Mouse (Mus musculus) midbrain, embryonic 12.5 days (tissue): ENCODE measurements around the gene Ntrk3. TPM values are rescaled to one million over a fixed set of nuclear protein-coding genes. Genes with fewer than 3 reads are reported as not detected.

Experiments used
- ATAC-seq: fragments of 200-750 bp; cut with Nextera tagmentation; 2 replicates; pipeline ENCODE4 v1.8.0; 2017; ENCODE audit warnings: low read depth, moderate TSS enrichment, moderate library complexity; ENCODE audit not compliant: low FRiP score
- H3K27ac ChIP-seq: fragments of 300-500 bp; sonication (generic); replicated peaks from 2 replicates; pipeline ENCODE4 v1.5.1; 2016; ENCODE audit warnings: mild to moderate bottlenecking
- H3K27me3 ChIP-seq: fragments of 300-500 bp; sonication (generic); 2 replicates; pipeline ENCODE4 v1.6.1; 2016; ENCODE audit warnings: mild to moderate bottlenecking
- H3K36me3 ChIP-seq: fragments of 300-500 bp; sonication (generic); 2 replicates; pipeline ENCODE4 v1.6.1; 2016
- H3K4me1 ChIP-seq: fragments of 300-500 bp; sonication (generic); 2 replicates; pipeline ENCODE4 v1.6.1; 2016
- H3K4me2 ChIP-seq: fragments of 300-500 bp; sonication (generic); replicated peaks from 2 replicates; pipeline ENCODE4 v1.6.1; 2016; ENCODE audit warnings: mild to moderate bottlenecking, moderate library complexity
- H3K4me3 ChIP-seq: fragments of 300-500 bp; sonication (generic); 2 replicates; pipeline ENCODE4 v1.5.1; 2016; ENCODE audit warnings: mild to moderate bottlenecking
- H3K9ac ChIP-seq: fragments of 300-500 bp; sonication (generic); replicated peaks from 2 replicates; pipeline ENCODE4 v1.6.1; 2016; ENCODE audit warnings: mild to moderate bottlenecking, moderate library complexity
- H3K9me3 ChIP-seq: fragments of 300-500 bp; sonication (generic); 2 replicates; pipeline ENCODE4 v1.6.1; 2016; ENCODE audit warnings: mild to moderate bottlenecking
- WGBS: fragments of 180-500 bp; shearing (Covaris S2); methylation state at CpG from one replicate; pipeline ENCODE4 v1.1.7; 2016; 5-methylcytosine and 5-hydroxymethylcytosine counted together
- polyA plus RNA-seq: library from polyadenylated mRNA; unstranded; fragments of >200 nt; fragmentation: Nextera tagmentation; extraction: Ambion mirVana; gene quantifications from 2 replicates; pipeline ENCODE4 v1.2.1, GENCODE M21; 2016

Ntrk3 gene
- polyA plus RNA-seq = 7.4 and 9.3 TPM in 2 replicates

DNA sequence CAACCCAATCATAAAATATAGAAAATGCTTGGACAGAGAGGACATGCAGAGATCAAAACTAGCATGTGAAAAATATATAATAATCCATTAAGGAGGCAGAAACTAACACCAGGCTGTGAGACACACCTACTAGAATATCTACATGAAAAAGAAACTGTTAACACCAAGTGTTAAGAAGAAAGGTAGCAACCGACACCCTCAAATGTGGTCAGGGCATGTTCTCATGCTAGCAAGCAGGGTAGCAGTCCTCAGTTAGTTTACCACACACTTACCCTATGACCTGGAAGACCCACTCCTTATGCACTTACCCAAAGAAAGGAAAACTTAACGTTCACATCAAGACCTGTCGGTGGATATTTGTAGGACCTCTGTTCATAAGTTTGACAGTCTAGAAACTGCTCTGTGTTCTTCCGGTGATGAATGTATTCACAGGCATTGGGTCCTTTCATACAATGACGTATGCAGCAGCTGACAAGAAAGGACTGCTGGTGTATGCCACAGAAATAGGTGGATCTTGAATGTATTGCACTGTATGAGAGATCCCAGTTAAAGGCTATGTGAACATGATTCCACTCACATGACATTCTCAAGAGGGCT lies at the start of gene Ntrk3:
Gene Ntrk3 (minus strand): TSS at position 399 of the 597 bp plus-strand sequence.
- ATAC-seq = no peak
- no peak within 1 kb of the TSS for H3K4me2 ChIP-seq

DNA sequence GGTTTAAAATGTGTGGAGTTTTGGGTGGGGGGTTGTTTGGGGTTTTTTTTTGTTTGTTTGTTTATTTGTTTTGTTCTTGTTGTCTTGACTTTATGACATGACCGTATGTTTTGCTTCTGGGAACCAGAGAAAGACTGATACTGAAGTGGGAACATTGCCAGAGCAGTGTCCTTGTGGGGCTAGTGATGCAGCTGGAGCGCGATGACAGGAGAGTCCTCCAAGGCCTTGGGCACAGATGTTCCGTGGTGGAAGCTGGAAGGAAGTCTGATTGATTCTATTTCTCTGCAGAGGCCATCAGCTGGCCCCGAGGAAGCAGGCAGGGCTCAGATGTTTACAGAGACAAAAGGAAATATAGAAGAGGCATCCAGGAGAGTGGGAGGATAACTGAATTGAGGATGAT lies 48.1 kb upstream of the Ntrk3 start:
- Histone ChIP-seq H3K27ac (no peak overlapping the region), H3K4me2 (no peak overlapping the region), H3K9me3 (no peaks in the 10 kb centered on the region), H3K27me3 (no peaks in the 10 kb centered on the region), H3K4me3 (no peak overlapping the region), H3K36me3 (peaks cover 36% of the 10 kb centered on the region), H3K4me1 (peaks cover 14% of the 10 kb centered on the region), H3K9ac (no peak overlapping the region)
- WGBS = 75% methylated on average over 5 of the region's 5 CpGs
- no peak for ATAC-seq

More for the DNA sequence above, at the start of gene Ntrk3:
- Histone ChIP-seq H3K4me3 (no peak within 1 kb of the TSS), H3K27me3 (no peaks in the 10 kb centered on the region), H3K36me3 (no peaks in the 10 kb centered on the region), H3K9ac (no peak within 1 kb of the TSS), H3K9me3 (no peaks in the 10 kb centered on the region), H3K27ac (no peak within 1 kb of the TSS), H3K4me1 (no peaks in the 10 kb centered on the region)
- WGBS = 89% methylated on average over 5 of the region's 5 CpGs

DNA sequence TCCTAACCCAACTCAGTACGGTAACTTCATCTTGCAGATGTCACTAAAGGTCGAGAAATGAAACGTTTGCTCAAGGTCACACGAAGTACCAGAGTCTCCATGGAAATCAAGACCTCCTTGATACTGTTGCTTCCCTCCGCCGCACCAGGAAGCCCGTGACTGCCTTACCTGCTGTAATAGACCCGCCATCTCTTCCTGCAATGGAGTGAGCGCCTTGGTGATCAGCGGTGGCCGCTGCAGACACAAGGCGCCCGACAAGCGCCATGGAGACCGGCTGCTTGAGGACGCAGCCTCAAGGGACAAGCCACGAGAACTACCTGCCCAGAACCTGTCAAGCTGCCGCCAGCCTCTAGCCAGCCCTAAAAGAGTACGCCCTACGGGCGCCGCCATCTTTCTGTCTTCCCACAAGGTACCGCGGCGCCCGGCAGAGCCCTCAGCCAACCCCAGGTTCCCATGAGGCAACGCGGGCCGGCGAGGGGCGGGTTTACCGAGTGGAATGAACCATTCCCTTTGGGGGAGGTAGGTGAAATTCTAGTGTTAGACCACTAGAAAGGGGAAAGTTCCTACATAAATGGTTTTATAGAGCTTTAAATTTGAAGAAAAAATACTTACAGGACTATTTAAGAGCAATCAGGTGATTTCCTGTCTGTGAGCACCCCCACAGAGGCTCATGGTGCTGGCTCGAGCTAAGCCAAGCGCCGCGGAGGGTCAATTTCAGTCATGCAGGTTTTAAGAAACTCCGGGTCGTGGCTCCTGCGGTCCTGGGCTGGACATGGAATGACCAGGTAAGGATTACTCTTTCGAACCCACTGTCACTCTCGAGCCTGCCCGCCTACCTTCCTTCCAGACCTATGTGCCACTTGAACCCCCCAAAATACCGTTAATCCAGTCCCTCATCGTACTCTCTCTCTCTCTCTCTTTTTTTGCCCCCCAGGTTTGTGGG lies 45.1 kb upstream of the Ntrk3 start, which contains the start of the genes Mrps11 and Mrpl46:
Gene Mrps11 (plus strand): TSS at position 481 of the 943 bp plus-strand sequence.
Gene Mrpl46 (minus strand): TSS at position 893 of the 943 bp plus-strand sequence.
- H3K9me3 ChIP-seq = no peaks in the 10 kb centered on the region
- peak; percentile 98 for ATAC-seq
- WGBS = under 1% methylated on average over 44 of the region's 44 CpGs
- peak within 1 kb of the TSS; percentile 83 for H3K9ac ChIP-seq
- H3K4me1 ChIP-seq = peaks cover 14% of the 10 kb centered on the region
- H3K36me3 ChIP-seq = peaks cover 33% of the 10 kb centered on the region
- H3K4me3 ChIP-seq = peak within 1 kb of the TSS; percentile 94
- no peak within 1 kb of the TSS for H3K27ac ChIP-seq
- H3K4me2 ChIP-seq = peak within 1 kb of the TSS; percentile 87
- no peaks in the 10 kb centered on the region for H3K27me3 ChIP-seq

DNA sequence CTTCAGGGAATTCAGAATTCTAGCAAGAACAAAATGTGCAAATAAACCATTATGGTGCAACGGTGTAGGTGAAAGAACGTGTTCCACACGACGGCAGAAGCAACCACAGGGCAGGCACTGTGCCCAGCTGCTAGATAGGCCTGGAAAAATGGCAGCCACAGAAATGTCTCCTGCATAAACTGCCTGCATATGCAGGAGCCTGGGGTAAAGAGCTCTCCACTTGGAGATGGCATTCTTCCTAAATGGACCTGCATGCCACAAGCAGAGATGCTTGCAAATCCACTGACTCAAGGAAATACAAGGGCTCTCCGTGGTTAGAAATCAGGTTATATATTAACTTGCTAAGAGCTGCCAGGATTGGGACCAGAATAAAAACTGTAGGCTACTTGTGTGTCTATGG lies 40.9 kb upstream of the Ntrk3 start:
- H3K4me2 ChIP-seq = no peak overlapping the region
- no peak for ATAC-seq
- no peaks in the 10 kb centered on the region for H3K27me3 ChIP-seq
- peaks cover 54% of the 10 kb centered on the region for H3K36me3 ChIP-seq
- no peaks in the 10 kb centered on the region for H3K9me3 ChIP-seq
- peaks cover 8% of the 10 kb centered on the region for H3K4me1 ChIP-seq
- H3K9ac ChIP-seq = no peak overlapping the region
- WGBS = 97% methylated on average over 5 of the region's 5 CpGs
- H3K4me3 ChIP-seq = no peak overlapping the region
- no peak overlapping the region for H3K27ac ChIP-seq

DNA sequence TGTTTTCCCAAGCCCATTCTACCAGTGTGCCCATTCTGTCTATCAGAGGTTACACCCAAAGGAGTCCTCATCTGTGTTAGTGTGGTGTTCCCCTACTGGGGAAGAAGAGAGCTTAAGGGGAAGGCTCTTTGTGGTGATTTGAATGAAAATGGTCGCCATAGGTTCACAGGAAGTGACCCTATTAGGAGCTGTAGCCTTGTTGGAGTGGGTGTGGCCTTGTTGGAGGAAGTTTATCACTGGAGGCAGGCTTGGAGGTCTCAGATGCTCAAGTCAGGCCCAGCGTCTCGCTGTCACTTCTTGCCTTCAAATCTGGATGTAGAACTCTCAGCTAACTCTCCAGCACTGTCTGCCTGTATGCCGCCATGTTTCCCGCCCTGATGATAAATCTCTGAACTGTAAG lies 33.1 kb upstream of the Ntrk3 start:
- Histone ChIP-seq H3K9me3 (no peaks in the 10 kb centered on the region), H3K27me3 (no peaks in the 10 kb centered on the region), H3K27ac (no peak overlapping the region), H3K4me1 (no peaks in the 10 kb centered on the region), H3K4me3 (no peak overlapping the region), H3K4me2 (no peak overlapping the region), H3K9ac (no peak overlapping the region), H3K36me3 (peaks cover 32% of the 10 kb centered on the region)
- 90% methylated on average over 5 of the region's 5 CpGs for WGBS
- no peak for ATAC-seq

DNA sequence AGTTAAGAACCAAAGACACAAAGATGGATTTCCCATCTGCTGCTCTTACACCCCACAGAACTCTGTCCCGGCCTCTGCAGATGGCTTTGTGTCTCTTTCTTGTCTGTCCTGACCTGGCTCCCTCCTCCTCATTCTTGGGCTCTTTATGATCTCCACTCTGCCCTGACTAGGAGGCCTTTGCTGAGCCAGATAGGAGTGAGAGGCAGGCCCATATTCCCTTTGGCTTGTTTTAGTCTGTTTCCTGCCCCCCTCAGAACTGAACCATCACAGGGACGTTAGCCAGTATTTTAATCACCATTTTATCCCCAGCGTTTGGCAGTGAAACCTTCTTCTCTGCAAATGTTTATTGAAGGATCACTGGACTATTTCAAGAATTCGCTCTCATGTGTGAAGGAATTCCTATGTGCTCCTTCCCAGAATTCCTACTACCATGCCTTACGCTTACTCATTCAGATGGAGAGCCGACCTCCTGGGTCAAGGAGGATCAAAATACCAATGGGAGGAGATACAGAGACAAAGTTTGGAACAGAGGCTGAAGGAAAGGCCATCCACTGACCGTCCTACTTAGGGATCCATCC lies 31.4 kb upstream of the Ntrk3 start:
- Histone ChIP-seq H3K4me3 (no peak overlapping the region), H3K27ac (no peak overlapping the region), H3K36me3 (peaks cover 15% of the 10 kb centered on the region), H3K9ac (no peak overlapping the region), H3K9me3 (no peaks in the 10 kb centered on the region), H3K4me1 (no peaks in the 10 kb centered on the region), H3K4me2 (no peak overlapping the region), H3K27me3 (0 out of 2 replicates have a peak, but pooled peaks cover 4% of the 10 kb centered on the region)
- no peak for ATAC-seq
- 71% methylated on average over 7 of the region's 7 CpGs for WGBS

DNA sequence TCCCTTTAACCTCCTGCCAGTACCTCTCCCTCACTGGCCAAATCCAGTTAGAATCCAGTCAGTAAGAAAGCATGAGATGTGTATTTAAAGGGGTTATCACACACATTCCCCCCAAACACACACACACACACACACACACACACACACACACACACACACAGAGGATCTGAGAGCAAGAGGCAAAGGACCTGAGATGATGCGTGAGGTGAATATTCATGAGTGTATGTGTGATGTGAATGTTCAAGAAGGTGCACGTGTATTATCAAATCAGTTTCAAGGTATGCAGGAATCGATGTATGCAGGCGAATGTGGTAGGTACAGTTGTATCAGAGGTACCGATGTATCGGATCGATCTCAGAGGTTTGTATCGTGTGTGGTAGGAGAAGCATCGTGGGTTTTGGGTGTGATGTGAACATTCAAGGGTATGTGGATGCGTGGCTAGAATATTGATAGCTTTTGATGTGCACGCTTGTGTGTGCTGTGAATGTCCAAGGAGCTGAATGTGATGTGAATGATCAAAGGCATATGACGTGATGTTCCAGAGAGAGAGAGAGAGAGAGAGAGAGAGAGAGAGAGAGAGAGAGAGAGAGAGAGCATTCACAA lies 30.2 kb upstream of the Ntrk3 start:
- no peak overlapping the region for H3K4me2 ChIP-seq
- no peak overlapping the region for H3K9ac ChIP-seq
- H3K36me3 ChIP-seq = peaks cover 4% of the 10 kb centered on the region
- WGBS = 84% methylated on average over 12 of the region's 12 CpGs
- H3K27ac ChIP-seq = no peak overlapping the region
- H3K9me3 ChIP-seq = no peaks in the 10 kb centered on the region
- no peaks in the 10 kb centered on the region for H3K4me1 ChIP-seq
- no peak overlapping the region for H3K4me3 ChIP-seq
- H3K27me3 ChIP-seq = 0 out of 2 replicates have a peak, but pooled peaks cover 4% of the 10 kb centered on the region
- ATAC-seq = no peak

DNA sequence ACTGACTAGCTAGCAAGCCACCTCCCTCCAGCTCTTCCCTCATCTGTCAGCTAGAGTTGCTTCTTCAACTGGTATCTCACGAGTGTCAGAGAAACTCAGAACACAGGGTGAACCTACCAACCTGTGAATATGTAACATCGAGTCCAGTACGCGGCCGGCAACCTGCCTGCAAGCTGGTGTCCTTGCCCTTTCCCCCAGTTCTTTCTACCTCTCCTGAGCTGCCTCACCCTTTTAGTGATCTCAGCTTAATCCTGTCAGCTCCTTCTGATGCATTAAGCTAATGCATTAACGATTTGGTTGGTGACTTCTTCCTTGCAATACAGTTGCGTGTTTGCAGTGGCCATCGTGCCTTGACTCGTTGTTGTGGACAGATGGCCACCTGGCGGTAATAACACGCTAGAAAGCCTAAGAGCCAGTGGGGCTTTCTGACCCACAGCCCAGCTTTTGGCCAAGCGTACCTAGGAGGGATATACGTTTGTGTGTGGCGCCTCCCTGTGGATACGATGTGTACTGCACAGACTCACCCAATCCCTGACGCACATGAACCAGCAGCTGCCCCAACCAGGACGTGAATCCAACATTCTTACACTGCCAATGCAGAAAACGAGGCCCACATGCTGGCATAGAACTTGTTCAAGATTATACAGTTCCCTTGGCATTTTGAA lies 28.3 kb upstream of the Ntrk3 start:
- Histone ChIP-seq H3K4me3 (no peak overlapping the region), H3K4me1 (no peaks in the 10 kb centered on the region), H3K27ac (no peak overlapping the region), H3K27me3 (peaks cover 4% of the 10 kb centered on the region; the same call in 1 of the 2 replicates), H3K9me3 (no peaks in the 10 kb centered on the region), H3K36me3 (no peaks in the 10 kb centered on the region), H3K4me2 (peak overlapping the region; percentile 22), H3K9ac (no peak overlapping the region)
- 23% methylated on average over 18 of the region's 18 CpGs for WGBS
- ATAC-seq = peak; percentile 76

DNA sequence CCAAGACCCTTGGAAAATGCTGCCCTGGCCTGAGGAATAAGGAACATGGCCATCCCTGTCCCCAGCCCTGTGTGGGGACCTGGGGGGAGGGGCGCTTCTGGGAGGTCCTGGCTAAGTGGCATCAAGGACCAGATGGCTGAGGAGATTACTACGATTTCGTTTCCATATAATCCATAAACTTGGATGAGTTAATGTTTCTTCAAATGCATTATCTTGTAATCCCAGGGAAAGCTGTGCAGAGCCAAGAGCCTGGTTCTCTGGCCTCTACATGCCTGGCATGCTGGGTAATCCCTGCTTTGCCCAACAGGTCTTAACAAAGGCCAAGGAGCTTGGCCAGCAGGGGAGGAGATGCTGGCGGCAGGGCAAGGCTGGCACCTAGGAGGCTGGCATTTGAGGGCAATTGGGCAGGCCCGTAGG lies 27.4 kb upstream of the Ntrk3 start:
- Histone ChIP-seq H3K4me3 (no peak overlapping the region), H3K36me3 (no peaks in the 10 kb centered on the region), H3K27ac (no peak overlapping the region), H3K4me1 (no peaks in the 10 kb centered on the region), H3K4me2 (no peak overlapping the region), H3K9ac (no peak overlapping the region), H3K27me3 (peaks cover 4% of the 10 kb centered on the region; the same call in 1 of the 2 replicates), H3K9me3 (no peaks in the 10 kb centered on the region)
- ATAC-seq = no peak
- whole genome bisulfite sequencing = 68% methylated on average over 5 of the region's 5 CpGs

DNA sequence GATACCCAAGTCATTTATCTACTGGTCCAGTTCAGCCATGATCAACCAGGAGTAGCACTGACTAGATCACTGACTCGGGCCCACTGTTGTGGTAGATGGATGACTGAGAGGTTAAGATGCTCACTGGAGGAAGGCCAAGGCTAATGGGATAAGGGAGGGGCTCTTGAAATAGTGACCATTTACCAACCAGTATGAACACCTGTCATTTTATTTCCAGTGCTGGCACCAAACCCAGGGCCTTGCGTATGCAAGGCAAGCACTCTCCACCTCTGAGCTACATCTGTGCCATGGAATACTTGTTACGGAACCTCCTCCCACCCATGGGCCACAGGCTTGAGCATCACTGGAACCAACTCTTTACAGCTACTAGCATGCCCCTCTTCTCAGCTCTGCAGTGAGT lies 26.0 kb upstream of the Ntrk3 start:
- Histone ChIP-seq H3K27me3 (peaks cover 4% of the 10 kb centered on the region; the same call in 1 of the 2 replicates), H3K4me1 (no peaks in the 10 kb centered on the region), H3K4me3 (no peak overlapping the region), H3K9me3 (no peaks in the 10 kb centered on the region), H3K9ac (no peak overlapping the region), H3K4me2 (no peak overlapping the region), H3K36me3 (no peaks in the 10 kb centered on the region), H3K27ac (no peak overlapping the region)
- WGBS = 83% methylated on average over 3 of the region's 3 CpGs
- no peak for ATAC-seq

DNA sequence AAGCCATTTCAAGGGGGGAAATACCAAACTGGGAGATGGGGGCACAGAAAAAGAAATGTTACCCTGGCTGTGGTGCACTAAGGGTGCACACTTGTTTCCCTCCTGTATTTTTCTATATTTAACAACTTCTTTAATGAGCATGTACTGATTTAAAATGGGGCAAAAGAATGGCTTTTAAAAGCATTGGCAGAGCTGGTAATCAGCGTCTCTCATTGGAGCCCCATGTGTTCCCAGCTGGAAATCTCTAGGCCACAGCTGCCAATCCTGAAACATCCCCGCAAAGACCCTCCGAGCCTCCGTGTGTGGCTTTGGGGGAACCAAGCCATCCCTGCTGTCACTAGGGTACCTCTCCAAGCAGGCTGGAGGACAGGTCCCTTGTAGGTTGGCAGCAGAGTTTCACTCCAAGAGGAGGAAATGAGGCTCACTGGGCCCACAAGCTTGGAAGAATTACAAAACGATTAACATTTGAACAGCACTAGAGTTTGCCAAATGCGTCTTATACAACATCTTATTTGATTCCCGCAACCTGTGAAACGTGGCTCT lies 16.7 kb upstream of the Ntrk3 start:
- Histone ChIP-seq H3K9ac (no peak overlapping the region), H3K9me3 (no peaks in the 10 kb centered on the region), H3K4me3 (no peak overlapping the region), H3K27me3 (no peaks in the 10 kb centered on the region), H3K36me3 (no peaks in the 10 kb centered on the region), H3K4me2 (no peak overlapping the region), H3K27ac (no peak overlapping the region), H3K4me1 (no peaks in the 10 kb centered on the region)
- ATAC-seq = no peak
- 54% methylated on average over 8 of the region's 8 CpGs for WGBS
